Mouse (Mus musculus) macrophage (primary cell): ENCODE results near the gene Serpina12. TPM values are rescaled to one million over a fixed set of nuclear protein-coding genes. Genes with fewer than 3 reads are reported as not detected.

Source experiments
- H3K27ac ChIP-seq: fragments of 350-480 bp; formaldehyde crosslinking; 2 replicates; pipeline ENCODE4 v1.9.0; 2021
- H3K36me3 ChIP-seq: fragments of 350-480 bp; formaldehyde crosslinking; 2 replicates; pipeline ENCODE4 v1.9.0; 2021; ENCODE audit errors: inconsistent target
- H3K4me3 ChIP-seq: fragments of 350-480 bp; formaldehyde crosslinking; 2 replicates; pipeline ENCODE4 v1.9.0; 2021; ENCODE audit errors: inconsistent target
- H3K79me2 ChIP-seq: fragments of 350-480 bp; formaldehyde crosslinking; 2 replicates; pipeline ENCODE4 v1.9.0; 2021; ENCODE audit errors: inconsistent target
- WGBS: methylation state at CpG from one replicate; pipeline ENCODE4 v1.1.7; 2026; ENCODE audit warnings: inconsistent platforms; ENCODE audit not compliant: missing documents; 5-methylcytosine and 5-hydroxymethylcytosine counted together
- polyA plus RNA-seq: library from polyadenylated mRNA; stranded (reverse); fragments of 250-400 nt; gene quantifications from 3 replicates; pipeline ENCODE4 v1.2.4, GENCODE M21; 2018; ENCODE audit warnings: inconsistent platforms

Serpina12 gene
- polyA plus RNA-seq, 1 experiment from 2014 or later = not detected

DNA sequence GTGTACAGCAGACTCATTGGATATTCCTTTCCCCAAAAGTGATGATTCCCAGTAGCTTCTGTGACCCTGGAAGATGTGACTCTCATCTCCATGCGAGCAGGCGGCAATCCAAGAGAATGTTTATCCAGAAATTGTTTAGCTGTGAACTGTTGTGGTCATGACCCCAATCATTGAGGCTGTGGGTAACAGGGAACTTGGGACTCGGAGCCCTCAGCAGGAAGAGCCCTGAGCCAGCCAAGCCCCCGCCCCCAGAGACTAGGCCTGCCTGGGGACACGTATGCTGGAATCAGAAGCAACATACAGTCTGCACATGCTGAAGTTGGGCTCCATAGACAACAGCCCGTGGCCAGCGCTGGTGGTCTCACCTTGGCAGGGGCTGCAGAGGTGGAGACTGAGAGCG, 1.5 kb upstream of the Serpina12 start:
- WGBS = 92% methylated on average over 8 of the region's 8 CpGs
- Histone ChIP-seq H3K79me2 (no peaks in the 10 kb centered on the region), H3K4me3 (no peak overlapping the region), H3K36me3 (no peaks in the 10 kb centered on the region), H3K27ac (no peak overlapping the region)

DNA sequence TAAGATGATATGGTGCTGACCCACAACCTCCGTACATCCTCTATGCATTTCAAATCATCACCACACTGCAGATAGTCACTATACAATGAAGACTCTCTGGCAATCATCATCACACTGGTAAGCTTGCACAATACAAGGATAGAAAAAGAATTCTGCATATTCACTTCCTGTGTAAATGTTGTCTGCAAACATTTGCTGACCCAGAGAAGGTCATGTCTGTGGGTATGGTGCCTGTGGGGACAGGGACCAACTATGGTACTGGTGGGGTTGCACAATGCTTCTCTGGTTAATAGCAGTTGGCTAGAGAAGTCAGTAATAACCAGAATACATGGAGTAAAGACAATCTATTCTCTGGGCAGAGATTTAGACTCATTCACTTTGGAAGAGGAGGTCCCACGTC, 1.5 kb downstream of the Serpina12 start:
- 55% methylated on average over 2 of the region's 2 CpGs for WGBS
- Histone ChIP-seq H3K4me3 (no peak overlapping the region), H3K79me2 (no peaks in the 10 kb centered on the region), H3K27ac (0 out of 2 replicates have a peak overlapping the region, but pooled peaks have one; percentile 8), H3K36me3 (no peaks in the 10 kb centered on the region)

DNA sequence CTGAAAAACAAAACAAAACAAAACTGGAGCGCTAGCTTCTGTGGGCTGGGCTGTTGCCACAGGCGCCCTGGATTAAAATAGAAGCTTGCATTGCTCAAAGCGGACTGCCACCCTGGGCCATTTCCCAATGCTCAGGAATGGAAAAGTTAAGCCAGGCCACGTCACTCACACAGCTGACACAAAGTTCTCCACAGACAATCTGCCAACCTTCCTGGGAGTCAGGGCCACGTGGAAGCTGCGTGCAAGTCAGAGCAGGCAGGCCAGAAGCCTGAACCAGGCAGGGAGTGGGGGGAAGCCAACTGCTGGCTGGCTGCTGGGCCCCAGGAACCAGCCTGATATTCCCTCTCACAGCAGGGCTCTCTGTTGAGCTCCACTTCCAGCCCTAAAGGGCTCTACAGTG, 2.8 kb downstream of the Serpina12 start:
- 67% methylated on average over 6 of the region's 6 CpGs for WGBS
- Histone ChIP-seq H3K27ac (peak overlapping the region; percentile 28), H3K36me3 (no peaks in the 10 kb centered on the region), H3K79me2 (no peaks in the 10 kb centered on the region), H3K4me3 (no peak overlapping the region)

DNA sequence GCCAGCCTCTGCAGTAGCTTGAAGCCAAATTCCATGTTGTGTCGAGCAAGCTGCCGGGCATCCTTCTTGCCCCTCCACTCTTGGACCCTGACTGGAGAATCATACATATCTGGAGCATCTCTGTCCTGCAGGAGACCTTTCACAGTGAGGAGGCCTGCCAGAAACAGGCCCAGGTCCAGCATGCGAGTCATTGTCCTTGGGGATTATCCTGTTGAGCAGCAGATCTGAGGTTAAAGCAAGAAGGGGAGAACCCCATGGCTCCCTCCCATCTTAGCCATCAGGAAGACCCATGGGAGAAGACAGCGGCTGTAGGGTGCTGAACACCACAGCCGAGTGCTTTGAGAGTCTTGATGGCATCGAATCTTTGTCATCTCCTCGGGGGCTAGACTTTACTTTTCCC, 6.1 kb downstream of the Serpina12 start:
- Histone ChIP-seq H3K36me3 (no peaks in the 10 kb centered on the region), H3K27ac (no peak overlapping the region), H3K4me3 (no peak overlapping the region), H3K79me2 (no peaks in the 10 kb centered on the region)
- 92% methylated on average over 7 of the region's 7 CpGs for WGBS

DNA sequence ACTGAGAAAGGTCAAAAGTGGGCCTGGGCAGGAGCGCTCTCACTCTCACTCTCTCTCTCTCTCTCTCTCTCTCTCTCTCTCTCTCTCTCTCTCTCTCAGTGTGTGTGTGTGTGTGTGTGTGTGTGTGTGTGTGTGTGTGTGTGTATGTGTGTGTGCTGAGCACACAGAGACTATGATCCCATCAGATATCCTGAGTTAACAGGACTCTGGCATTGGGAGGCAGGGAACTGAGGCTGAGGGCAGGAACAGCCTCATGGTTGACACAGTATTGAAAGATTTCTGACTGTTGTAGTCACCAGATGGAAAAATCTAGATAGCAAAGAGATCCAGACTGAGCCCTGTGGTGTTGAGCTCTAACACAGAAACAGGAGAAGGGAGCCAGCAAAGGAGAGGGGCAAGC, 10.5 kb downstream of the Serpina12 start:
- WGBS = no CpG with 5 or more reads among the region's 1 CpGs
- no peak overlapping the region for H3K27ac ChIP-seq
- no peaks in the 10 kb centered on the region for H3K79me2 ChIP-seq
- no peak overlapping the region for H3K4me3 ChIP-seq
- no peaks in the 10 kb centered on the region for H3K36me3 ChIP-seq

- 57% methylated on average over 8 of the region's 8 CpGs for WGBS
These were observed 14.3 kb downstream of the Serpina12 start for GRCm38 (mm10) chr12:104029986-104030385.

GRCm38 (mm10) chr12:104015280-104015679, 29.0 kb downstream of the Serpina12 start:
- WGBS = 35% methylated on average over 3 of the region's 3 CpGs
- no peaks in the 10 kb centered on the region for H3K36me3 ChIP-seq
- H3K79me2 ChIP-seq = no peaks in the 10 kb centered on the region
- H3K27ac ChIP-seq = no peak overlapping the region
- no peak overlapping the region for H3K4me3 ChIP-seq

More at GRCm38 (mm10) chr12:104029986-104030385, 14.3 kb downstream of the Serpina12 start:
- H3K36me3 ChIP-seq = no peaks in the 10 kb centered on the region
- no peaks in the 10 kb centered on the region for H3K79me2 ChIP-seq
- no peak overlapping the region for H3K4me3 ChIP-seq
- H3K27ac ChIP-seq = no peak overlapping the region

DNA sequence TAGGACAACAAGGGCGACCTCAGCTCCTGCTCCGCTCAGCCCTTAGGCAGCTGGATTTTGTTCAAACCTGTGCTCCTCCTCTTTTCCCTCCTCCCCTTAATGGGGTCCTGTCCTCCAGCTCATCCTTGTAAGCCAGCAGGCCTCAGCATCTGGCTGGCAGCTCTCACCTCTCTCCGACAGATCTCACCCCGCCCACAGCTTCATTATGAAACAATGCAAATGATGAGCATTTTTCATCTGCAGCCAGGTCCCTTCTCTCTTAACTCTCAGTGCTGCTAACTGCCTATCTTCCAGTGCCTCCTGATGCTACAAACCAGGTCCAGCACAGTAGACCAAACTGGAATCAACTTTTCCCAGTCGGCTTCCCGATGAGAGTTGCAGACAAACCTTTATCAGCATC, 30.6 kb downstream of the Serpina12 start, which contains the start of gene Serpina9:
Gene Serpina9, minus strand, starts transcription at position 136 of the 400 bp plus-strand sequence.
- H3K79me2 ChIP-seq = no peaks in the 10 kb centered on the region
- 92% methylated on average over 6 of the region's 6 CpGs for WGBS
- no peaks in the 10 kb centered on the region for H3K36me3 ChIP-seq
- H3K4me3 ChIP-seq = no peak within 1 kb of the TSS
- no peak within 1 kb of the TSS for H3K27ac ChIP-seq

DNA sequence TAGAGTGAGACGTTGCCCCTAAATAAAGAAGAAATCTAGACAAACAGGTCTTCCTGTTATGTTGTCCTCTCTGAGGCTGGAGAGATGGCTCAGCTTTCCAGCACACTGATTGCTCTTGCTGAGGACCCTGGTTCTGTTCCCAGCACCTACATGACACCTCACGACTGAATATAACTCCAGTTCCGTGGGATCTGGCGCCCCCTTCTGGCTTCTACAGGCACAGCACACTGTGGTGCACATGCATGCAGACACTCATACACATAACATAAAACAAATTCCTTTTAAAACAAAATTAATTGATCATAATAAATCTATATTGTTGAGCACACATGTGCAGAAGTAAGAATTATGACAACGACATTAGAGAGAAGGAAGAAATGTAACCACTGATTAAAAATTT, 39.6 kb downstream of the Serpina12 start:
- Histone ChIP-seq H3K36me3 (no peaks in the 10 kb centered on the region), H3K27ac (no peak overlapping the region), H3K4me3 (no peak overlapping the region), H3K79me2 (no peaks in the 10 kb centered on the region)
- 95% methylated on average over 5 of the region's 5 CpGs for WGBS

DNA sequence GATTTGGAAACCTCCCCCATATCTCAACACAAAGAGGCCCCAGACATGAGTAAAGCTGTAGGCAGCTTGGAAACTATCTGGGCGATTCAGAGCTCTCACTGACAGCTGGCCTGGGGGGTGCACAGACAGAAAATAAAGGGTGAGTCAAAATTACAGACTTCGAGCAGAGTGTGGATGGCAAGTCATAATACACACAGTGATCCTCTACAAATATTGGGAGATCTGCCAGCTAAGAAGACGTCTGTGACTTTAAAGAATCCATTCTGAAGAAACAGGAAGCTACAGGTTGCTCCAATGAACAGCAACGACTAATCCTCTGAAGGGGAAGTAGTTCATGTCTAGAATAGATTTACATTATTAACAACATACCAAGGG, 41.0 kb downstream of the Serpina12 start:
- Histone ChIP-seq H3K27ac (no peak overlapping the region), H3K79me2 (no peaks in the 10 kb centered on the region), H3K4me3 (no peak overlapping the region), H3K36me3 (no peaks in the 10 kb centered on the region)
- WGBS = 37% methylated on average over 4 of the region's 4 CpGs

GRCm38 (mm10) chr12:104002569-104003237, 41.5 kb downstream of the Serpina12 start:
- H3K4me3 ChIP-seq = no peak overlapping the region
- 92% methylated on average over 10 of the region's 10 CpGs for WGBS
- H3K79me2 ChIP-seq = no peaks in the 10 kb centered on the region
- H3K36me3 ChIP-seq = no peaks in the 10 kb centered on the region
- no peak overlapping the region for H3K27ac ChIP-seq

DNA sequence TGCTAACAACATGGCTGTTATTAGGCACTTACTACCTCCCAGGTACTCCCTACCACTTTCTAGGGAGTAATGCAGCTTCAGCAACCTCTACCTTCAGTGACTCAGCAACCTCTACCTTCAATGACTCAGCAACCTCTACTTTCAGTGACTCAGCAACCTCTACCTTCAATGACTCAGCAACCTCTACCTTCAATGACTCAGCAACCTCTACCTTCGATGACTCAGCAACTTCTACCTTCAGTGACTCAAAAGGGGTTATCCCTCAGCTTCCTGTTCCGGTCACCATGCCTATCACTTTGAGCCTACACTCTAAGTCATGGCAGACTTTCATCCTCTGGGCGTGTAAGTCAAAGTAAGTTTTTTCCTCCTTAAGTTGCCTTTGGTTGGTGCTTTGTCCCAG, 43.6 kb downstream of the Serpina12 start:
- Histone ChIP-seq H3K79me2 (no peaks in the 10 kb centered on the region), H3K27ac (no peak overlapping the region), H3K36me3 (no peaks in the 10 kb centered on the region), H3K4me3 (no peak overlapping the region)
- whole genome bisulfite sequencing = 67% methylated on average over 3 of the region's 3 CpGs

- H3K36me3 ChIP-seq = no peaks in the 10 kb centered on the region
- no peak overlapping the region for H3K27ac ChIP-seq
- no peaks in the 10 kb centered on the region for H3K79me2 ChIP-seq
- 94% methylated on average over 8 of the region's 8 CpGs for WGBS
- no peak overlapping the region for H3K4me3 ChIP-seq
These were observed 44.6 kb downstream of the Serpina12 start for GRCm38 (mm10) chr12:103999611-104000010.

- no peaks in the 10 kb centered on the region for H3K36me3 ChIP-seq
- no peaks in the 10 kb centered on the region for H3K79me2 ChIP-seq
- H3K27ac ChIP-seq = no peak overlapping the region
- no peak overlapping the region for H3K4me3 ChIP-seq
- 75% methylated on average over 2 of the region's 2 CpGs for WGBS
These were observed 47.7 kb downstream of the Serpina12 start for GRCm38 (mm10) chr12:103996513-103996912.

- H3K27ac ChIP-seq = no peak overlapping the region
- H3K4me3 ChIP-seq = no peak overlapping the region
- no peaks in the 10 kb centered on the region for H3K36me3 ChIP-seq
- H3K79me2 ChIP-seq = no peaks in the 10 kb centered on the region
- WGBS = 39% methylated on average over 5 of the region's 5 CpGs
These were observed 48.8 kb downstream of the Serpina12 start for GRCm38 (mm10) chr12:103995292-103996072.
